In genomic region chr6:53654361-53654824, GRCm38 (mm10) we compare ENCODE assay signal across 12 mouse cellular contexts.
A peak's percentile ranks its signal among the peaks of the same experiment; 100 is the strongest.
DNase-seq lines count a peak whose midpoint lies in the region; ATAC-seq and TF ChIP-seq lines count a peak whose summit lies in the region.
"Had no signal": no experiment of that assay in that cellular context is flagged by ENCODE, and none has a peak within 500 bp of the region (broad histone marks: within the 10 kb centered on the region; RNA-seq: fewer than 3 reads in every experiment).

No protein-coding gene starts in this region.

- no peaks in the 10 kb centered on the region for H3K36me3 ChIP-seq in intestine, postnatal 0 days (ENCODE audit: control insufficient read depth, insufficient read depth)
- H3K36me3 ChIP-seq in stomach, postnatal 0 days (ENCODE audit: control insufficient read depth, insufficient read depth, low read length): no peaks in the 10 kb centered on the region
- H3K36me3 ChIP-seq: midbrain, embryonic 12.5 days had no signal

- no peak overlapping the region for H3K9ac ChIP-seq in intestine, postnatal 0 days (ENCODE audit: low read depth, low read length)
- no peak overlapping the region for H3K9ac ChIP-seq in stomach, postnatal 0 days (ENCODE audit: low read length)
- H3K9ac ChIP-seq: midbrain, embryonic 12.5 days had no signal

- H3K9me3 ChIP-seq in intestine, postnatal 0 days (ENCODE audit: control insufficient read depth): no peaks in the 10 kb centered on the region
- H3K9me3 ChIP-seq in stomach, postnatal 0 days (ENCODE audit: control insufficient read depth, low read length): no peaks in the 10 kb centered on the region
- H3K9me3 ChIP-seq: midbrain, embryonic 12.5 days had no signal

- TF ChIP-seq EP300 in stomach, postnatal 0 days (optimal IDR thresholded peaks at IDR 0.05): no peak

- no peak overlapping the region for H3K27ac ChIP-seq in intestine, postnatal 0 days (ENCODE audit: low read depth, low read length)
- no peak overlapping the region; the same call in 1 of the 2 replicates for H3K27ac ChIP-seq in stomach, postnatal 0 days (replicated peaks)
- H3K27ac ChIP-seq: midbrain, embryonic 12.5 days had no signal

- WGBS in intestine, postnatal 0 days: 50% methylated on average over 12 of the region's 12 CpGs
- WGBS in stomach, postnatal 0 days: 45% methylated on average over 12 of the region's 12 CpGs

- no peaks in the 10 kb centered on the region for H3K27me3 ChIP-seq in intestine, postnatal 0 days (replicated peaks; ENCODE audit: control insufficient read depth, insufficient read depth, low read length)
- no peaks in the 10 kb centered on the region for H3K27me3 ChIP-seq in stomach, postnatal 0 days (ENCODE audit: control insufficient read depth, insufficient read depth, low read length)
- H3K27me3 ChIP-seq: midbrain, embryonic 12.5 days had no signal

- peak overlapping the region; percentile 30 for H3K4me2 ChIP-seq in intestine, postnatal 0 days (replicated peaks; ENCODE audit: low read depth)
- H3K4me2 ChIP-seq in stomach, postnatal 0 days (replicated peaks; ENCODE audit: low read depth): no peak overlapping the region; the same call in 1 of the 2 replicates
- H3K4me2 ChIP-seq: midbrain, embryonic 12.5 days had no signal

- no peaks in the 10 kb centered on the region for H3K4me1 ChIP-seq in intestine, postnatal 0 days (replicated peaks; ENCODE audit: control insufficient read depth, insufficient read depth, low read length)
- no peaks in the 10 kb centered on the region; the same call in 1 of the 2 replicates for H3K4me1 ChIP-seq in stomach, postnatal 0 days (replicated peaks; ENCODE audit: control insufficient read depth, insufficient read depth)

- TF ChIP-seq CTCF in intestine, postnatal 0 days (IDR thresholded peaks at IDR 0.05; ENCODE audit: low read depth): no peak
- TF ChIP-seq CTCF in stomach, postnatal 0 days (IDR thresholded peaks at IDR 0.05; ENCODE audit: low read depth): no peak

- ATAC-seq in intestine, postnatal 0 days: no peak
- ATAC-seq in stomach, postnatal 0 days (ENCODE audit: low FRiP score, low TSS enrichment): peak; percentile 60; the same call in 1 of the 2 replicates
- ATAC-seq: inflammation-experienced regulatory T-cells, adult 6 months had no signal

- peak; percentile 29 to 35 for DNase-seq in heart, adult 18-20 months
- no peak for DNase-seq in heart, adult 8-10 months (ENCODE audit: low spot score)
- DNase-seq in right cerebral cortex, adult 2 months (ENCODE audit: low spot score in 2 of 2): peak; percentile 26 to 30
- no peak for DNase-seq in right cerebral cortex, postnatal 4 days
- DNase-seq in stomach, postnatal 0 days (ENCODE audit: low spot score): no peak
- no peak for DNase-seq in adrenal gland, adult 2 months
- DNase-seq in adrenal gland, postnatal 10 days: no peak
- DNase-seq: cerebellum, adult 9-10 months; left cerebral cortex, postnatal 4 days had no signal

- no peak overlapping the region for H3K4me3 ChIP-seq in intestine, postnatal 0 days (ENCODE audit: low read depth, low read length)
- H3K4me3 ChIP-seq in stomach, postnatal 0 days (ENCODE audit: low read depth, low read length): no peak overlapping the region
- H3K4me3 ChIP-seq: midbrain, embryonic 12.5 days had no signal

Comparison
In these comparisons a context has a peak if more than half of its experiments do, and no peak if none do; other contexts are left out.
1. DNase-seq: peak in heart, adult 18-20 months (2 of 2) and right cerebral cortex, adult 2 months (2 of 2); none in heart, adult 8-10 months (single experiment), right cerebral cortex, postnatal 4 days (single experiment), stomach, postnatal 0 days (single experiment), adrenal gland, adult 2 months (single experiment) and adrenal gland, postnatal 10 days (single experiment).